In the genomic region with DNA sequence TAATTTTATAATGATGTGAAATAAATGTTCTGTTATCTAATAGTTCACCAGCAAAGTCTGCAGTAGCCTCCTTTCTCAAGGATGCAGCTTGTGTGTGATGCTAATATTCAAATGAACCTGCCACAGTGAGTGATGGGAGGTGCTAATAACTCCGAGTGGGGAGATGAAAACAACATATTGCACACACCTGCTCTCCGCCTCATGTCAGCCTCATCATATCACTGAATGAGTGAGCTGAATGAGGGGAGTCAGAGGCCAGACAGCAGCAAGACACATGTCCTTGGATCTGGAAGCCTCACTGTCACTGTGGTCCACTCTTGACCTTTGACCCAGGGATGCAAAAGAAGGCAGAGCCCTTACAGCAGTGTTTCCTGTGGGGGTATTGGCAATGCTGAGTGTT, we compare ENCODE assay signal across 23 mouse cellular contexts.
A peak's percentile ranks its signal among the peaks of the same experiment; 100 is the strongest.
DNase-seq lines count a peak whose midpoint lies in the region; ATAC-seq and TF ChIP-seq lines count a peak whose summit lies in the region.
"Had no signal": no experiment of that assay in that cellular context is flagged by ENCODE, and none has a peak within 500 bp of the region (broad histone marks: within the 10 kb centered on the region; RNA-seq: fewer than 3 reads in every experiment).

No protein-coding gene starts in this region.

- ATAC-seq in neural tube, embryonic 13.5 days (ENCODE audit: low read depth) = no peak
- ATAC-seq in forebrain, postnatal 0 days = no peak; the same call in 1 of the 2 replicates
- ATAC-seq: CD4-positive, CD25-positive, alpha-beta regulatory T cell, adult 4 months; intestine, postnatal 0 days had no signal

- H3K36me3 ChIP-seq in neural tube, embryonic 13.5 days = no peaks in the 10 kb centered on the region
- no peaks in the 10 kb centered on the region for H3K36me3 ChIP-seq in forebrain, postnatal 0 days (ENCODE audit: insufficient read depth)
- H3K36me3 ChIP-seq: embryonic facial prominence, embryonic 12.5 days; G1E; heart, embryonic 15.5 days had no signal

- TF ChIP-seq CTCF in forebrain, postnatal 0 days (IDR thresholded peaks at IDR 0.05; ENCODE audit: low read depth) = no peak

- WGBS in neural tube, embryonic 13.5 days = 35% methylated on average over 2 of the region's 2 CpGs
- 43% methylated on average over 2 of the region's 2 CpGs for WGBS in forebrain, postnatal 0 days

- no peaks in the 10 kb centered on the region for H3K9me3 ChIP-seq in neural tube, embryonic 13.5 days
- H3K9me3 ChIP-seq in forebrain, postnatal 0 days (ENCODE audit: low read length) = no peaks in the 10 kb centered on the region
- H3K9me3 ChIP-seq: embryonic facial prominence, embryonic 12.5 days; heart, embryonic 15.5 days had no signal

- H3K27ac ChIP-seq in neural tube, embryonic 13.5 days (replicated peaks) = 0 out of 2 replicates have a peak overlapping the region, but pooled peaks have one; percentile 54
- H3K27ac ChIP-seq in forebrain, postnatal 0 days (ENCODE audit: low read depth, low read length) = no peak overlapping the region
- H3K27ac ChIP-seq: embryonic facial prominence, embryonic 12.5 days; heart, adult 2 months; heart, embryonic 15.5 days had no signal

- no peak overlapping the region for H3K4me2 ChIP-seq in neural tube, embryonic 13.5 days
- no peak overlapping the region for H3K4me2 ChIP-seq in forebrain, postnatal 0 days (ENCODE audit: low read depth)
- H3K4me2 ChIP-seq: embryonic facial prominence, embryonic 12.5 days; heart, embryonic 11.5 days; heart, embryonic 15.5 days had no signal

- no peaks in the 10 kb centered on the region for H3K27me3 ChIP-seq in neural tube, embryonic 13.5 days
- no peaks in the 10 kb centered on the region for H3K27me3 ChIP-seq in forebrain, postnatal 0 days (ENCODE audit: insufficient read depth, low read length)
- H3K27me3 ChIP-seq: embryonic facial prominence, embryonic 12.5 days had no signal

- H3K4me1 ChIP-seq in neural tube, embryonic 13.5 days (replicated peaks) = peaks cover 49% of the 10 kb centered on the region
- no peaks in the 10 kb centered on the region for H3K4me1 ChIP-seq in forebrain, postnatal 0 days (ENCODE audit: insufficient read depth)

- no peak overlapping the region for H3K9ac ChIP-seq in neural tube, embryonic 13.5 days
- H3K9ac ChIP-seq in forebrain, postnatal 0 days = no peak overlapping the region
- H3K9ac ChIP-seq: embryonic facial prominence, embryonic 12.5 days; heart, embryonic 15.5 days had no signal

- DNase-seq in embryo, embryonic 10 days (ENCODE audit: low spot score) = peak; percentile 26
- no peak for DNase-seq in embryo, embryonic 11 days
- peak; percentile 84 for DNase-seq in heart, adult 11 months
- no peak for DNase-seq in heart, adult 18-20 months
- DNase-seq in neural tube, embryonic 10.5 days (ENCODE audit: extremely low spot score, low spot score) = no peak
- peak; percentile 29 for DNase-seq in forebrain, postnatal 0 days
- no peak for DNase-seq in ovary, postnatal 36 days (ENCODE audit: low spot score)
- DNase-seq: adrenal gland, postnatal 10 days; B cell, adult 2 months; cerebellum, adult 11-12 months; cerebellum, adult 9-10 months; cerebellum, postnatal 25 days; gastrocnemius, postnatal 36 days; heart, adult 2 months; heart, postnatal 14 days; kidney, adult 8-10 months had no signal

- H3K4me3 ChIP-seq in neural tube, embryonic 13.5 days = no peak overlapping the region
- H3K4me3 ChIP-seq in forebrain, postnatal 0 days (ENCODE audit: low read depth, low read length) = no peak overlapping the region
- H3K4me3 ChIP-seq: embryonic facial prominence, embryonic 12.5 days; heart, adult 2 months; heart, embryonic 15.5 days had no signal

Comparison
In these comparisons a context has a peak if more than half of its experiments do, and no peak if none do; other contexts are left out.
1. DNase-seq: peak in embryo, embryonic 10 days (single experiment), heart, adult 11 months (single experiment) and forebrain, postnatal 0 days (single experiment); none in embryo, embryonic 11 days (single experiment), heart, adult 18-20 months (0 of 2), neural tube, embryonic 10.5 days (single experiment) and ovary, postnatal 36 days (single experiment).